Mouse (Mus musculus) heart, embryonic 11.5 days (tissue): ENCODE measurements around the gene Ndufa13. TPM values are rescaled to one million over a fixed set of nuclear protein-coding genes. Genes with fewer than 3 reads are reported as not detected.
"Not testable (repeated sequence)": the region's sequence is repeated elsewhere in the genome, so short reads cannot be mapped to it uniquely, and the experiment has no call there.

Experiments
- ATAC-seq: fragments of 200-750 bp; cut with Nextera tagmentation; replicated peaks from 2 replicates; pipeline ENCODE4 v1.8.0; 2017; ENCODE audit warnings: moderate library complexity; ENCODE audit not compliant: insufficient number of reproducible peaks, low FRiP score, low TSS enrichment
- H3K27ac ChIP-seq: fragments of 300-500 bp; sonication (generic); 2 replicates; pipeline ENCODE4 v1.5.1; 2014; ENCODE audit warnings: mild to moderate bottlenecking, low read depth, low read length
- H3K27me3 ChIP-seq: fragments of 300-500 bp; sonication (generic); 2 replicates; pipeline ENCODE4 v1.6.1; 2014; ENCODE audit warnings: mild to moderate bottlenecking, low read length, mixed read lengths; ENCODE audit not compliant: control insufficient read depth, insufficient read depth
- H3K36me3 ChIP-seq: fragments of 300-500 bp; sonication (generic); 2 replicates; pipeline ENCODE4 v1.6.1; 2014; ENCODE audit warnings: mild to moderate bottlenecking, low read length, moderate library complexity, mixed read lengths; ENCODE audit not compliant: control insufficient read depth, insufficient read depth
- H3K4me1 ChIP-seq: fragments of 300-500 bp; sonication (generic); 2 replicates; pipeline ENCODE4 v1.6.1; 2014; ENCODE audit warnings: low read length; ENCODE audit not compliant: control insufficient read depth, insufficient read depth
- H3K4me2 ChIP-seq: fragments of 300-500 bp; sonication (generic); 2 replicates; pipeline ENCODE4 v1.6.1; 2014; ENCODE audit warnings: mild to moderate bottlenecking, moderate library complexity
- H3K4me3 ChIP-seq: fragments of 300-500 bp; sonication (generic); 2 replicates; pipeline ENCODE4 v1.5.1; 2014; ENCODE audit warnings: low read depth, low read length
- H3K9ac ChIP-seq: fragments of 300-500 bp; sonication (generic); 2 replicates; pipeline ENCODE4 v1.6.1; 2014; ENCODE audit warnings: mild to moderate bottlenecking, low read depth, low read length, moderate library complexity
- H3K9me3 ChIP-seq: fragments of 300-500 bp; sonication (generic); replicated peaks from 2 replicates; pipeline ENCODE4 v1.6.1; 2016; ENCODE audit warnings: low read length; ENCODE audit not compliant: control insufficient read depth
- WGBS: fragments of 180-500 bp; shearing (Covaris S2); extraction: QIAGEN DNeasy Blood & Tissue Kit; methylation state at CpG from one replicate; pipeline ENCODE4 v1.1.7; 2014; ENCODE audit not compliant: insufficient replicate concordance; 5-methylcytosine and 5-hydroxymethylcytosine counted together
- polyA plus RNA-seq: library from polyadenylated mRNA; unstranded; fragments of >200 nt; fragmentation: Nextera tagmentation; extraction: Ambion mirVana; gene quantifications from 2 replicates; pipeline ENCODE4 v1.2.1, GENCODE M21; 2014

The Ndufa13 gene
- 270 and 275 TPM in 2 replicates for polyA plus RNA-seq

GRCm38 (mm10) chr8:69902163-69903062 lies at the start of gene Ndufa13, which contains the start of the genes Tssk6 and Yjefn3:
Gene Ndufa13 (minus strand): TSS chr8:69902558.
Gene Tssk6 (plus strand): TSS chr8:69902184.
Gene Yjefn3 (minus strand): TSS chr8:69902712.
- Histone ChIP-seq H3K4me1 (peaks cover 42% of the 10 kb centered on the region), H3K9ac (peak within 1 kb of the TSS; percentile 89), H3K36me3 (no peaks in the 10 kb centered on the region), H3K9me3 (no peaks in the 10 kb centered on the region), H3K27me3 (no peaks in the 10 kb centered on the region), H3K4me2 (peak within 1 kb of the TSS; percentile 89), H3K4me3 (peak within 1 kb of the TSS; percentile 74), H3K27ac (peak within 1 kb of the TSS; percentile 91)
- peak; percentile 27 for ATAC-seq
- 4% methylated on average over 89 of the region's 89 CpGs for WGBS

GRCm38 (mm10) chr8:69950300-69950699 lies 47.9 kb upstream of the Ndufa13 start:
- H3K4me2 ChIP-seq: no peak overlapping the region
- H3K27ac ChIP-seq: no peak overlapping the region
- H3K4me1 ChIP-seq: peaks cover 15% of the 10 kb centered on the region
- H3K9ac ChIP-seq: no peak overlapping the region
- no peaks in the 10 kb centered on the region for H3K27me3 ChIP-seq
- no peak overlapping the region for H3K4me3 ChIP-seq
- peaks cover 5% of the 10 kb centered on the region; the same call in 1 of the 2 replicates for H3K36me3 ChIP-seq
- no peaks in the 10 kb centered on the region for H3K9me3 ChIP-seq
- 89% methylated on average over 2 of the region's 2 CpGs for WGBS
- ATAC-seq: no peak

- not testable (repeated sequence) for H3K27me3 ChIP-seq, H3K36me3 ChIP-seq, H3K4me2 ChIP-seq, H3K9me3 ChIP-seq, H3K4me3 ChIP-seq, ATAC-seq, H3K9ac ChIP-seq, H3K27ac ChIP-seq
- 87% methylated on average over 2 of the region's 3 CpGs for WGBS
- peaks cover 52% of the 10 kb centered on the region for H3K4me1 ChIP-seq
Measured at GRCm38 (mm10) chr8:69942495-69942894, 40.1 kb upstream of the Ndufa13 start.

- Histone ChIP-seq H3K36me3 (no peaks in the 10 kb centered on the region), H3K9ac (no peak overlapping the region), H3K27me3 (no peaks in the 10 kb centered on the region), H3K27ac (peak overlapping the region; percentile 2), H3K4me3 (no peak overlapping the region), H3K4me2 (no peak overlapping the region), H3K4me1 (peaks cover 73% of the 10 kb centered on the region), H3K9me3 (no peaks in the 10 kb centered on the region)
- ATAC-seq: no peak
- 83% methylated on average over 2 of the region's 2 CpGs for WGBS
Measured at GRCm38 (mm10) chr8:69940386-69940785, 38.0 kb upstream of the Ndufa13 start.

GRCm38 (mm10) chr8:69939633-69940032 lies 37.3 kb upstream of the Ndufa13 start:
- no peaks in the 10 kb centered on the region for H3K27me3 ChIP-seq
- no peak for ATAC-seq
- no peaks in the 10 kb centered on the region for H3K9me3 ChIP-seq
- H3K9ac ChIP-seq: no peak overlapping the region
- no peaks in the 10 kb centered on the region for H3K36me3 ChIP-seq
- H3K4me3 ChIP-seq: no peak overlapping the region
- H3K27ac ChIP-seq: peak overlapping the region; percentile 2
- H3K4me1 ChIP-seq: peaks cover 76% of the 10 kb centered on the region
- WGBS: 16% methylated on average over 3 of the region's 3 CpGs
- H3K4me2 ChIP-seq: peak overlapping the region; percentile 29; the same call in 1 of the 2 replicates

- Histone ChIP-seq H3K9me3 (no peaks in the 10 kb centered on the region), H3K4me1 (peaks cover 69% of the 10 kb centered on the region), H3K27ac (peak overlapping the region; percentile 41; the same call in 1 of the 2 replicates), H3K9ac (0 out of 2 replicates have a peak overlapping the region, but pooled peaks have one; percentile 22), H3K4me2 (no peak overlapping the region), H3K4me3 (no peak overlapping the region), H3K27me3 (no peaks in the 10 kb centered on the region), H3K36me3 (0 out of 2 replicates have a peak, but pooled peaks cover 2% of the 10 kb centered on the region)
- no peak for ATAC-seq
- 67% methylated on average over 6 of the region's 6 CpGs for WGBS
Measured at GRCm38 (mm10) chr8:69938245-69938982, 36.1 kb upstream of the Ndufa13 start.

GRCm38 (mm10) chr8:69937466-69937865 lies 35.1 kb upstream of the Ndufa13 start:
- no peaks in the 10 kb centered on the region for H3K9me3 ChIP-seq

GRCm38 (mm10) chr8:69936050-69936794 lies 33.9 kb upstream of the Ndufa13 start:
- 52% methylated on average over 7 of the region's 7 CpGs for WGBS
- no peaks in the 10 kb centered on the region for H3K9me3 ChIP-seq
- peaks cover 63% of the 10 kb centered on the region for H3K4me1 ChIP-seq
- ATAC-seq: peak; percentile 83
- H3K36me3 ChIP-seq: 0 out of 2 replicates have a peak, but pooled peaks cover 2% of the 10 kb centered on the region
- peak overlapping the region; percentile 95 for H3K27ac ChIP-seq
- peak overlapping the region; percentile 16; the same call in 1 of the 2 replicates for H3K4me2 ChIP-seq
- no peak overlapping the region for H3K4me3 ChIP-seq
- H3K27me3 ChIP-seq: no peaks in the 10 kb centered on the region
- peak overlapping the region; percentile 56 for H3K9ac ChIP-seq

More at GRCm38 (mm10) chr8:69937466-69937865, 35.1 kb upstream of the Ndufa13 start:
- Histone ChIP-seq H3K27me3 (no peaks in the 10 kb centered on the region), H3K27ac (peak overlapping the region; percentile 66), H3K4me2 (no peak overlapping the region), H3K4me1 (peaks cover 63% of the 10 kb centered on the region), H3K4me3 (no peak overlapping the region), H3K9ac (no peak overlapping the region), H3K36me3 (0 out of 2 replicates have a peak, but pooled peaks cover 2% of the 10 kb centered on the region)
- WGBS: 81% methylated on average over 3 of the region's 3 CpGs
- no peak for ATAC-seq
